Mouse (Mus musculus) hindbrain, embryonic 16.5 days (tissue): ENCODE results near the gene Hs3st1. TPM values are rescaled to one million over a fixed set of nuclear protein-coding genes. Genes with fewer than 3 reads are reported as not detected.

Source experiments
- ATAC-seq: fragments of 200-750 bp; cut with Nextera tagmentation; 2 replicates; pipeline ENCODE4 v1.8.0; 2017; ENCODE audit warnings: moderate TSS enrichment, moderate library complexity
- H3K27ac ChIP-seq: fragments of 300-500 bp; sonication (generic); 2 replicates; pipeline ENCODE4 v1.5.1; 2014; ENCODE audit warnings: low read depth, mild to moderate bottlenecking, control low read depth, low read length, moderate library complexity
- H3K27me3 ChIP-seq: fragments of 300-500 bp; sonication (generic); replicated peaks from 2 replicates; pipeline ENCODE4 v1.6.1; 2014; ENCODE audit warnings: low read length; ENCODE audit not compliant: control insufficient read depth, insufficient read depth
- H3K36me3 ChIP-seq: fragments of 300-500 bp; sonication (generic); 2 replicates; pipeline ENCODE4 v1.6.1; 2014; ENCODE audit warnings: mild to moderate bottlenecking, low read length, moderate library complexity, mixed read lengths; ENCODE audit not compliant: control insufficient read depth, insufficient read depth
- H3K4me1 ChIP-seq: fragments of 300-500 bp; sonication (generic); 2 replicates; pipeline ENCODE4 v1.6.1; 2014; ENCODE audit warnings: low read depth, low read length; ENCODE audit not compliant: control insufficient read depth, insufficient read depth
- H3K4me2 ChIP-seq: fragments of 300-500 bp; sonication (generic); 2 replicates; pipeline ENCODE4 v1.6.1; 2014; ENCODE audit warnings: mild to moderate bottlenecking, low read length, control low read depth, moderate library complexity
- H3K4me3 ChIP-seq: fragments of 300-500 bp; sonication (generic); 2 replicates; pipeline ENCODE4 v1.5.1; 2014; ENCODE audit warnings: mild to moderate bottlenecking, low read length, control low read depth, moderate library complexity
- H3K9ac ChIP-seq: fragments of 300-500 bp; sonication (generic); 2 replicates; pipeline ENCODE4 v1.6.1; 2014; ENCODE audit warnings: low read depth, mild to moderate bottlenecking, control low read depth, low read length, moderate library complexity
- H3K9me3 ChIP-seq: fragments of 300-500 bp; sonication (generic); 2 replicates; pipeline ENCODE4 v1.6.1; 2014; ENCODE audit warnings: mild to moderate bottlenecking, low read length, moderate library complexity; ENCODE audit not compliant: control insufficient read depth
- WGBS: fragments of 180-500 bp; shearing (Covaris S2); extraction: QIAGEN DNeasy Blood & Tissue Kit; methylation state at CpG from one replicate; pipeline ENCODE4 v1.1.7; 2014; 5-methylcytosine and 5-hydroxymethylcytosine counted together
- polyA plus RNA-seq: library from polyadenylated mRNA; unstranded; fragments of >200 nt; fragmentation: Nextera tagmentation; extraction: Ambion mirVana; gene quantifications from 2 replicates; pipeline ENCODE4 v1.2.1, GENCODE M21; 2015

The Hs3st1 gene
- polyA plus RNA-seq, 1 experiment from 2014 or later = 44.8 TPM

DNA sequence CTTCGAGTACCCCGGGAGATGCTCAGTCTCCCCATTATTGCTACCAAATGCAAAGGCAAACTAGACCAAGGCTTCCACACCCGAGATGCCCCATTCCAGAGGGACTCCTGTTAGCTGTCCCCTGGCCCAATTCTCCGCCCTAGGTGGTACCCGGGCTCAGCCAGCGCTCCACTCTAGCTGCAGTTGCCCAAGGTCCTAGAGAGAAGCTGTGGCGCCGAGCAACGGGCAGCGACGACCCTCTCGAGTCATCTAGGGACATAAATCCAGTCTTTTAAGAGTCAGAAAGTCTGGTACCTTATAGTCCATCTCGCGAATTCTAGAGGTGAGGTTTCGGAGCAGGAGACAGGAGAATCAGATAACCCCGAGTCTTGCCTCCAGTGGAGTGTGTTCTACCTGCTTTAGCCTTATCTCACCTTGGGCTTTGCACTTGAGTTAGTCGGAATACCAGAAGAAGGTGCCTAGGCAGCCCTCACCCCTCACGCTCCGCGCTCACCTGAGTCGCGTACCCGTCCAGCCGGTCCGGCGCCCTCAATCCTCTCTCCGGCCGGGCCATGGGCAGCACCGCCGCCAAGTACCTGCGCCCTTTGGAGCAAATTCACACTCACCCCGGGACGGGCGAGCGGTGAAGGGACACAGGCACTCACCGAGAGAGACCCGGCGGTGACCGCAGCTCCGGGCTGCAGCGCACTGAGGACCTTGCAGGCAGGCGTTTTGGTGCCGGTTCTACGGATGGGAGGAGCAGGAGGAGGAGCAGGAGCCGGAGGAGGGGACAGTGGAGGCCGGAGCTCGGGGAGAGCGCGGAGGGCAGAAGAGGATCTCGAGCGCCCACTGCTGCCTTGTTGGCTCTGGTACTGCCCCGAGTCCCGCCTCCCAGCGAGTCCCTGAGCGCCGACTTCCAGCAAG is 111.1 kb downstream of the Hs3st1 start:
- Histone ChIP-seq H3K27ac (peak overlapping the region; percentile 81), H3K9ac (peak overlapping the region; percentile 90), H3K27me3 (no peaks in the 10 kb centered on the region), H3K9me3 (no peaks in the 10 kb centered on the region), H3K4me2 (peak overlapping the region; percentile 88), H3K4me1 (peaks cover 7% of the 10 kb centered on the region; the same call in 1 of the 2 replicates), H3K4me3 (peak overlapping the region; percentile 89), H3K36me3 (no peaks in the 10 kb centered on the region)
- under 1% methylated on average over 56 of the region's 56 CpGs for WGBS
- peak; percentile 98 for ATAC-seq

DNA sequence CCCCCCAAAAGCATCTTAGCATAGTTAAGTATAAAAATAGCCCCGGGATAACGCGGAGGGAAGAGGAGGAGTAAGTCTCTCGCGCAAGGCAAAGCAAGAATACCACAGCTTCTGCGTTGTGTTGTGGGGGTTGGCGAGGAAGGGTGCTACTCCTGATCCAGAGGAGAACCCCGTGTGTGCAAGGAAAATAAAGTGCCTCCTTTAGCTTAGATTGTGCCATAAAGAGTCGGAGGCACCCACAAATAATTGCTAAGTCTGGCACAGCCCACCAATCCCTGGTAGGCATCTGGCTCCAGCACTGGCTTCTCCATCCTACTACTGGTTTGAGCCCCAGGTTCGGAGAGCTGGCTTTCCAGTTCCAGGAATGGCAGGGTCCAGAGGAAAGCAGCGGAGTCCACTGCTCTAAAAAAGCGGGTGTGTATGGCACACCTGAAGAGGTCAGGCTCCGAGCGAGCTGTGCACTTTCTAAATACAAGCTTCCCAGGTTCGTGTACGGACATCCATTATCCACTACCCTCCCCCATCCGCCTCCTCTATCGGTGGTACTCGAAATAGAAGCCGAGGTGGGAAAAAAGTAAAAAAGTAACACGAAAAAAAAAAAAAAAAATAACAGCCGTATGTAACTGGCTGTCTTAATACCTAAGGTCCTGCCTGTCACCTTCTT is 111.9 kb downstream of the Hs3st1 start:
- 2% methylated on average over 22 of the region's 22 CpGs for WGBS
- Histone ChIP-seq H3K4me1 (peaks cover 7% of the 10 kb centered on the region; the same call in 1 of the 2 replicates), H3K9ac (peak overlapping the region; percentile 90), H3K9me3 (no peaks in the 10 kb centered on the region), H3K27ac (peak overlapping the region; percentile 25), H3K4me3 (peak overlapping the region; percentile 89), H3K27me3 (no peaks in the 10 kb centered on the region), H3K36me3 (no peaks in the 10 kb centered on the region), H3K4me2 (peak overlapping the region; percentile 88)
- no peak for ATAC-seq

DNA sequence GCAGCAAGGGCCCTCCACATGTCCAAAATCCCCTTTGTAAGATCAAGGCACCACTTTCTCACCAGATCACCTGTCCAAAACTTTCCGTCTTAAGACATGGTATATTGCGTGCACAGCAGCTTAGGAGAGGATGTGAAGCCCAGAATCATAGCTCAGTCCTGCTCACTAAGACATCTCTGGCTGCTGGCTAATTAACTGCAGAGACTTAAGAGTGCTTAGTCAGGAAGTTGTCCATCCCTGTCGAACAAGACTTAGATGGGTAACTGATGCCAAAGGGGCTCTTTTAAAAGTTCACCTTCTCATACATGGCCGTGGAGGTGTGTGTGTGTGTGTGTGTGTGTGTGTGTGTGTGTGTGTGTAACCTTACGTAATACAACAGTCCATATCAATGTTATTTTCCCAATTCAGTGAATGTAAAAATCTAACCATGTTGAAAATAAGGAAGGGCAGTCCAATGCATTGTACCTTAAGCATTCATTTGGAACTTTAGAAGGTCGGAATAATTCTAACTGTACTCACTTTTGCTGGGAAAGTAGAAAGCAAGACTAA is 113.0 kb downstream of the Hs3st1 start:
- Histone ChIP-seq H3K4me3 (peak overlapping the region; percentile 89), H3K36me3 (no peaks in the 10 kb centered on the region), H3K9me3 (no peaks in the 10 kb centered on the region), H3K4me2 (peak overlapping the region; percentile 88), H3K27me3 (no peaks in the 10 kb centered on the region), H3K4me1 (peaks cover 7% of the 10 kb centered on the region; the same call in 1 of the 2 replicates), H3K27ac (no peak overlapping the region), H3K9ac (no peak overlapping the region; the same call in 1 of the 2 replicates)
- WGBS = 77% methylated on average over 6 of the region's 6 CpGs
- no peak for ATAC-seq

DNA sequence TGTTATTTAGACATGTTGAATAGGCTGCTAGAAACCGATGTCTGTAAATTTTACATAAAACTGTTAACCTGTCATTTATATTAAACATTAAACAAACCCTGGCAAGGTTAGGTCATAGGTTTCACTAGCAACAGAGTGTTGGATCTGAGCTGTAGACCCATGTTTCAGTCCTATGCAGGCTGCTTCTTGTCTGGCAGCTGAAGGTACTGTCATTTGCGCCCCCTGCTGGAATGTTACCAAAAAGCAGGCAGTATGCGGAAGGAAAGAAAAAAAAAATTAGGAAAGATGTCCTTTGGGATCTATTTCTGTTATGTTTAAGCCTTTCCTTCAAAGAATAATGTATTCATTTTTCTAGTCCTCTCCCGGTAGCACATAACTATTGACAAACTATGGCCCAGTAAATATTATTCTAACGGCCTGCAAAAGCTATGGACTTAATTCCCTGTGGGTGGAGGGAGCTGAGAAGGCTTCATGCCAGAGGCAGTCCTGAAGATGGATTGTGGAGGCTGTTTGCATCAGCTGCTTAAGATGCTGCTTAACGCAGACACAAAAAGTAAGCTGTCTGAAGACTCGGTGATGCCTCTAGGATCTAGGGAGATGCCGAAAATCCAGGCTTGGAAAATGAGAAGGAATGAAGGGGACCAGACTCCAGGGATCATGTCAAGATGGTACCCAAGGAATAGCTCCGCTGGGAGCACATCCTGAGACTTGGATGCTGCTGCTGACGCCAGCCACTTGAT is 115.7 kb downstream of the Hs3st1 start:
- no peaks in the 10 kb centered on the region for H3K9me3 ChIP-seq
- no peak overlapping the region for H3K9ac ChIP-seq
- H3K4me2 ChIP-seq = peak overlapping the region; percentile 42
- peaks cover 7% of the 10 kb centered on the region; the same call in 1 of the 2 replicates for H3K4me1 ChIP-seq
- no peaks in the 10 kb centered on the region for H3K36me3 ChIP-seq
- no peak overlapping the region for H3K27ac ChIP-seq
- H3K27me3 ChIP-seq = no peaks in the 10 kb centered on the region
- 40% methylated on average over 10 of the region's 10 CpGs for WGBS
- ATAC-seq = no peak
- H3K4me3 ChIP-seq = no peak overlapping the region

DNA sequence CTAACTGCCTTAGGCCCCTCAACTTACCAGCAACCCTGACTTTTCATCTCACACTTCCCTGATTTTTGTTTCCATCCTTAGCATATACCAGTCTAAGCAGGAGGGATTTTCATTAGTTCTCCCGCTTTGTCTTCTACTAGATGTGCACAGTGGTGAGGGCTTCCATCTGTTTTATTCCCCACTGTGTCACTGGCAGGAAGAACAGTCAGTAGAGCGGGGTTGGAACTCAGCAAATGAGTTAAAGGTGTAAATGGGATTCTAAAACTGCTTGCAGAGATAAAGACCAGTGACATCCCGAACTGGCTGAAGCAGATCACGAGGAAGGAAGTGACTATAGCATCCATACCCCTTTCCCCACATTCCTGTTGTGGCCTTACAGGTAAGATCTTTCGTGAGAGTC is 116.3 kb downstream of the Hs3st1 start:
- Histone ChIP-seq H3K4me3 (no peak overlapping the region), H3K36me3 (no peaks in the 10 kb centered on the region), H3K27me3 (no peaks in the 10 kb centered on the region), H3K4me1 (peaks cover 7% of the 10 kb centered on the region; the same call in 1 of the 2 replicates), H3K27ac (no peak overlapping the region), H3K9me3 (no peaks in the 10 kb centered on the region), H3K9ac (no peak overlapping the region), H3K4me2 (no peak overlapping the region; the same call in 1 of the 2 replicates)
- no peak; the same call in 1 of the 2 replicates for ATAC-seq
- 75% methylated on average over 5 of the region's 5 CpGs for WGBS

DNA sequence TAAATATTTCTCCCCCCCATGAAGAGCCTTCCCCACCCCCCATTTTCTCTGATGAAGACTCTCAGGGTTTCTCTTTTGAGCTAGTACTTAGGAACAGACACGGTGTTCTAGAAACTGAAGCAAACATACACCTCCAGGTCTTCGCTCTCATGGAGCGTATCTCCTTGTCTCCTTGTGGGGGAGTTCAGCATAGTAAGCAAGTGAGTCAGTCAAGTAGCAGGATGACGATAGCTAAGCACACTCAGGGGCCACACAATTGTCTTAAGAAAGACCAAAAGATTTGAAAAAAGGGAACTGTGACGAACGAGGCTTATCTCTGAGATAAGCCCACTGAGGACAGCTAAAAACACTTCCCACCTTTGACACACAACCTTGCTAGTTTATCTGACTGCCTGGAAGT is 117.4 kb downstream of the Hs3st1 start:
- Histone ChIP-seq H3K36me3 (no peaks in the 10 kb centered on the region), H3K4me2 (no peak overlapping the region), H3K9ac (no peak overlapping the region), H3K9me3 (no peaks in the 10 kb centered on the region), H3K27ac (no peak overlapping the region), H3K27me3 (no peaks in the 10 kb centered on the region), H3K4me3 (no peak overlapping the region), H3K4me1 (peaks cover 7% of the 10 kb centered on the region; the same call in 1 of the 2 replicates)
- ATAC-seq = no peak
- WGBS = 84% methylated on average over 6 of the region's 6 CpGs

DNA sequence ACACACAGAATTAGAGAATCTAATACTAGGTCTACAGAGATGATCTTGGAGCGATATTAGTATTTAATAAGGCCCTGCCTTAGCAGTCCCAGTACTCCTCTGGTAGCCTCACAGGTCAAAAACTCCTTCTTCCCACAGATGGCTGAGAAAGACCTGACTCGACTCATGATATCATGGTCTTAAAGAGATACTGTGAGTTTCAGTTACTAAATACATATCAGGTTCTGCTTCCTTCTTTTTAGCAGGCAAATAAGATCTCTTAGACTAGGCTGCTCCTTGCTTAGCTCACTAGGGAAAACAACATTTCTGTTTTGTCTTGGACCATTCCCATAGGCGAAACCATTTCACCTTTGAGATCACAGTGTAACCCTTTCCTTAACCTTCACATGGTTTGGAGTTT is 119.2 kb downstream of the Hs3st1 start:
- Histone ChIP-seq H3K27me3 (no peaks in the 10 kb centered on the region), H3K4me3 (no peak overlapping the region), H3K27ac (no peak overlapping the region), H3K9ac (no peak overlapping the region), H3K36me3 (no peaks in the 10 kb centered on the region), H3K4me2 (no peak overlapping the region), H3K4me1 (no peaks in the 10 kb centered on the region), H3K9me3 (no peaks in the 10 kb centered on the region)
- no peak for ATAC-seq
- WGBS = 88% methylated on average over 3 of the region's 3 CpGs

GRCm38 (mm10) chr5:39634300-39635047 is 120.8 kb downstream of the Hs3st1 start:
- 82% methylated on average over 8 of the region's 8 CpGs for WGBS

More at GRCm38 (mm10) chr5:39634300-39635047, 120.8 kb downstream of the Hs3st1 start:
- H3K4me1 ChIP-seq = no peaks in the 10 kb centered on the region
- no peak overlapping the region for H3K9ac ChIP-seq
- no peak overlapping the region for H3K27ac ChIP-seq
- H3K9me3 ChIP-seq = no peaks in the 10 kb centered on the region
- H3K4me3 ChIP-seq = no peak overlapping the region
- no peaks in the 10 kb centered on the region for H3K27me3 ChIP-seq
- ATAC-seq = no peak
- H3K4me2 ChIP-seq = no peak overlapping the region
- no peaks in the 10 kb centered on the region for H3K36me3 ChIP-seq
